Mouse (Mus musculus) forebrain, embryonic 13.5 days (tissue): ENCODE data around the gene Chpf2. TPM values are rescaled to one million over a fixed set of nuclear protein-coding genes. Genes with fewer than 3 reads are reported as not detected.

Source experiments
- ATAC-seq: fragments of 200-750 bp; cut with Nextera tagmentation; 2 replicates; pipeline ENCODE4 v1.8.0; 2017
- H3K27ac ChIP-seq: fragments of 300-500 bp; sonication (generic); 2 replicates; pipeline ENCODE4 v1.5.1; 2015; ENCODE audit warnings: inconsistent platforms, mild to moderate bottlenecking, moderate library complexity
- H3K27me3 ChIP-seq: fragments of 300-500 bp; sonication (generic); 2 replicates; pipeline ENCODE4 v1.6.1; 2015; ENCODE audit warnings: mild to moderate bottlenecking, inconsistent platforms
- H3K36me3 ChIP-seq: fragments of 300-500 bp; sonication (generic); 2 replicates; pipeline ENCODE4 v1.6.1; 2015; ENCODE audit warnings: mild to moderate bottlenecking, inconsistent platforms; ENCODE audit not compliant: poor library complexity, severe bottlenecking
- H3K4me1 ChIP-seq: fragments of 300-500 bp; sonication (generic); 2 replicates; pipeline ENCODE4 v1.6.1; 2015; ENCODE audit warnings: inconsistent platforms
- H3K4me2 ChIP-seq: fragments of 300-500 bp; sonication (generic); 2 replicates; pipeline ENCODE4 v1.6.1; 2015; ENCODE audit warnings: inconsistent platforms, mild to moderate bottlenecking, moderate library complexity
- H3K4me3 ChIP-seq: fragments of 300-500 bp; sonication (generic); 2 replicates; pipeline ENCODE4 v1.5.1; 2015; ENCODE audit warnings: mild to moderate bottlenecking, inconsistent platforms
- H3K9ac ChIP-seq: fragments of 300-500 bp; sonication (generic); 2 replicates; pipeline ENCODE4 v1.6.1; 2015; ENCODE audit warnings: mild to moderate bottlenecking, inconsistent platforms
- H3K9me3 ChIP-seq: fragments of 300-500 bp; sonication (generic); replicated peaks from 2 replicates; pipeline ENCODE4 v1.6.1; 2016; ENCODE audit warnings: inconsistent platforms
- WGBS: fragments of 180-500 bp; shearing (Covaris S2); methylation state at CpG from one replicate; pipeline ENCODE4 v1.1.7; 2015; 5-methylcytosine and 5-hydroxymethylcytosine counted together
- polyA plus RNA-seq: library from polyadenylated mRNA; unstranded; fragments of >200 nt; fragmentation: Nextera tagmentation; extraction: Ambion mirVana; gene quantifications from 2 replicates; pipeline ENCODE4 v1.2.1, GENCODE M21; 2015

Gene Chpf2
- polyA plus RNA-seq, 1 experiment from 2014 or later = 15.0 TPM

DNA sequence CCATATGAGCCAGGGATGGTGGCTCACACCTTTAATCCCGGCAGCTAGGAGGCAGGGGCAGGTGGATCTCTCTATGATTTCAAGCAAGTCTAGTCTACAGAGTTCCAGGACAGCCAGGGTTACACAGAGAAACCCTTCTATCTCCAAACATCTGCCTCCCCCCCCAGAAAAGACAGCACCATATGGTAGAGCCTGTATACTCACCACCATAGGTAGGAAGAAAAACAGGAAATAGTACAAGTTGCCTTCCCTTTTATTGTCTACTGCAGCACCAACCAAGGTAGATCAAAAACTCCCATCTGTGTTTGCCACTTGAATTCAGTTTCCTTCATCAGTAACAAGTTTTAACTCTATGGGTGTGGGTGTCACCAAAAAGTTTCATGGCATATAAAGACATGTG, 10.6 kb upstream of the Chpf2 start:
- Histone ChIP-seq H3K9ac (peak overlapping the region; percentile 82; the same call in 1 of the 2 replicates), H3K4me1 (peaks cover 22% of the 10 kb centered on the region), H3K4me2 (peak overlapping the region; percentile 91), H3K36me3 (peaks cover 44% of the 10 kb centered on the region), H3K27me3 (no peaks in the 10 kb centered on the region), H3K4me3 (peak overlapping the region; percentile 83), H3K9me3 (no peaks in the 10 kb centered on the region), H3K27ac (no peak overlapping the region)
- whole genome bisulfite sequencing = 84% methylated on average over 1 of the region's 1 CpGs
- ATAC-seq = no peak

DNA sequence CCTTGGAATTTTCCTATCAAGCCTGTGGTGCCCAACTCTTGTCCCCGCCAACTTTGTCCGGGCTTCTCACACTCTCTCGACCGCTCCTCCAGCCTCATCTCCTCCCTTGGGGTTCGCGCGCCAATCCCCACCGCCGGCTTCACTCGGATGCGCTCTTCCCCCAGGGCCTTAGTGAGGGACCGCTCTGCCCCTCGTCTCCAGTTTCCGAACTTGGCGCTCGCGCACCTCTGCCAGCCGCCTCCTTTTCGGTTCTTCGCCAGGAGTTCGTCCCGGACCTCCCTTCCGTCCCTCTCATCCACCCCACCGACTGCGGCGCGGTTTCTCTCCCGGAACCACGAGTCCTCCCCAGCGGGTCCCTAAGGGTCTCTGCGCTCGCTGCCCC, 9.7 kb upstream of the Chpf2 start:
- Histone ChIP-seq H3K27me3 (no peaks in the 10 kb centered on the region), H3K4me3 (peak overlapping the region; percentile 83), H3K4me2 (peak overlapping the region; percentile 91), H3K4me1 (peaks cover 22% of the 10 kb centered on the region), H3K27ac (peak overlapping the region; percentile 51), H3K9me3 (no peaks in the 10 kb centered on the region), H3K36me3 (peaks cover 36% of the 10 kb centered on the region), H3K9ac (peak overlapping the region; percentile 82)
- 0% methylated on average over 32 of the region's 32 CpGs for WGBS
- no peak; the same call in none of the 2 replicates for ATAC-seq

DNA sequence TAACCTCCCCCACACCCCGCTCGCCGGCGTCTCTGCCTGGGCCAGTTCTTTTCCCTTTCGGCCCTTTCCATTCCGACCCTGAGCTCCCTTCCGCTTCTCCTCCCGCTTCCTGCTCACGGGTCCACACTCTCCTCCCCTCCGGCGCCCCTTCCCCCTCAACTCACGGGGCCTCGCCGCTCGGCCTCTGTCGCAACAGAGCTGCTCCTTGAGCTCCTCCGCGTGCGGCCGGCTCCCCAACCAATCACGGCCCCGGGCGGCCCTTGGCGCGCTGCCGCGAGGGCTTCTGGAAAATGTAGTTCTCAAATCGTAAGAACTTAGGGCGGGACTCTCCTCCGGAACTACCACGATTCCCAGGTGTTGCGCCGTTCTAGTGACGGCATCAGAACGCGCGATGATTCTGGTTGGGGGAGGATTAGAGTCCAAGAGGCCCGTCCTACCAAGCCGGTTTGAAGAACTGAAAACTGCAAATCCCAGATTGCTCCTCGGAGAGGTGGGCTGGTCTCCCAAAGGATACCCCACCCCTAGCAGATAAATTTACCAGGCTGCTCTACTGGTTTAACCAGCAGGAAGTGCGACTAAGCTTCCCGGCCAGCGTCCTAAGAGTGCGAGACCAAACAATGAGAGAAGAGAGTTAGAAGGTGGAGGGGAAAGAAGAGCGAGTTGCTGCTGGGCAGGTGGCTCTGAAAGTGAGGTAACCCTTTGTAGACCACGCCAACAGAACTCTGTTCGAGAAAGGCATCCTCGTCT, 9.2 kb upstream of the Chpf2 start, which contains the start of gene Abcf2:
Abcf2 (minus strand) TSS at position 285 of the 747 bp plus-strand sequence.
- ATAC-seq = peak; percentile 97
- Histone ChIP-seq H3K36me3 (peaks cover 30% of the 10 kb centered on the region), H3K27me3 (no peaks in the 10 kb centered on the region), H3K4me2 (peak within 1 kb of the TSS; percentile 91), H3K9ac (peak within 1 kb of the TSS; percentile 82), H3K4me3 (peak within 1 kb of the TSS; percentile 83), H3K27ac (peak within 1 kb of the TSS; percentile 57), H3K9me3 (no peaks in the 10 kb centered on the region), H3K4me1 (peaks cover 22% of the 10 kb centered on the region)
- WGBS = 1% methylated on average over 48 of the region's 48 CpGs

DNA sequence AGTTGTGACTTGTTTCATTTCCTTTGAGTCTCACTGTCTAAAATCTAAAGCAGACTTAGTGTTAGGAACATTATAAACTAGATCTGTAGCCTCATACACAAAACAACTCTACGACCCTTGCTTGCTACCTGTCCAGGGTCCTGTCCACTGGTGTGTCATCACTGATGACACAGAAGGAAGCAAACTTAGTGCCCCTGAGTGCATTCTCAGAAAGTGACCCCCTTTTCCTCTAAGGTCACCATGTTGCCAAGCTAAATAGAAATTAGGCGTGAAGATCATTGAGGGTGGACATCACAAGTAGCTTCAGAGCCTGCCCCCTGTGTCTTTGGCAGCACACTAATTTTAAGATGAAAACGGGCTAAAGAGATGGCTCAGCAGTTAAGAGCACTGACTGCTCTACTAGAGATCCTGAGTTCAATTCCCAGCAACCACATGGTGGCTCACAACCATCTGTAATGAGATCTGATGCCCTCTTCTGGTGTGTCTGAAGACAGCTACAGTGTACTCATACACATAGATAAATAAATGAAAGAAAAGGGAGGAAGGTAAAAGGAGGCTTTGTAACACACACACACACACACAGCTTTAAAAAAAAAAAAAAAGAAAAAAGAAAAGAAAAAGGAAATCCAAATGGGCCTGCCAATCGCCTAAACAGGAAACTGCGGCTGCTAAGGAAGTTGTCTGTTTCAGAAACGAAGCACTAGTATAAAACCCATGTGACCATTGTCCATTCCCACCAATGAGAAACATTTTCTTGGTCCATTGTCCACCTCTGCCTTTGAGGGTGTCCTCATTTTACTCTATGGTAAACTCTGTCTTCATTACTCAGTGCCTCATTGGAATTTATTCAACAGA, 8.2 kb upstream of the Chpf2 start:
- ATAC-seq = no peak
- peak overlapping the region; percentile 91 for H3K4me2 ChIP-seq
- H3K9ac ChIP-seq = peak overlapping the region; percentile 63
- peak overlapping the region; percentile 83 for H3K4me3 ChIP-seq
- peaks cover 22% of the 10 kb centered on the region for H3K4me1 ChIP-seq
- WGBS = 80% methylated on average over 6 of the region's 6 CpGs
- H3K36me3 ChIP-seq = peaks cover 20% of the 10 kb centered on the region
- H3K27ac ChIP-seq = peak overlapping the region; percentile 57; the same call in 1 of the 2 replicates
- no peaks in the 10 kb centered on the region for H3K27me3 ChIP-seq
- H3K9me3 ChIP-seq = no peaks in the 10 kb centered on the region

DNA sequence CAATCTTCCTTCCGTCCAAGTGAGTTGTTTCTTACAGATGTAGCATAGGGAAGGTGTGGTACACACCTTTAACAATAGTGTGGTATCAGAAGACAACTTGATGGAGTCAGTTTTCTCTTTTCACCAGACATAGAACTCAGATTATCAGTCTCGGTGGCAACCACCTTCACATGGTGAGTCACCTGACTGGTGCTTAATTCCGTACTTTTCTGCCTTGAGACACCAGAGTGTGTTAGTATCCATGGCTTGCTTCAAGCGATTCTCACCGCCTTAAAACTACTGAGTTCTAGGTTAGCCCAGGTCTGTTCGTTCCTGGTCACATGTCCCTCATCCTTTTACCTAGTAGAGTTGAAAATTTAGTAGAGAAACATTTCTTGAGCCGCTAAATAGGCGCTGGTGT, 435 bp upstream of the Chpf2 start:
- Histone ChIP-seq H3K4me3 (peak overlapping the region; percentile 83), H3K4me1 (peaks cover 29% of the 10 kb centered on the region), H3K27me3 (peaks cover 3% of the 10 kb centered on the region; the same call in 1 of the 2 replicates), H3K9ac (peak overlapping the region; percentile 89), H3K4me2 (peak overlapping the region; percentile 96), H3K27ac (peak overlapping the region; percentile 78; the same call in 1 of the 2 replicates), H3K9me3 (no peaks in the 10 kb centered on the region), H3K36me3 (peaks cover 28% of the 10 kb centered on the region)
- 9% methylated on average over 8 of the region's 8 CpGs for WGBS
- ATAC-seq = peak; percentile 50

DNA sequence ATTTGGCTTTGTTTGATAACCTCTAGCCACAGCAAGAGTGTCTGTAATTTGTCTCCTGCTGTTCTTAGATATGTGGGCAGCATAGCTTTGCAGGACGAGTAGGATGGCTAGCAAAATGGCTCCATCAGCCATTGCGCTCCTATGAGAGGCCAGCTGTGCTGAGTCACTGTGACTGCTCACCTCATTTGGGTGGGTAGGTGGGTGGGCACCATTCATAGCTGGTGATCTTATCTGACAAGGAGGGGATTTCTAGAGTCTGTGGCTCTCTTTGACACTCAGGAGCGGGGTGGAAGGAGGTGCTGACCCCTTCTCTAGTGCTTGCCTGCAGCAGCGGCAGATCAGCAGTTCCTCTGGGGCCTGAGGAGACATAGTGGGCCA, 648 bp downstream of the Chpf2 start:
- H3K4me1 ChIP-seq = peaks cover 40% of the 10 kb centered on the region
- peaks cover 3% of the 10 kb centered on the region; the same call in 1 of the 2 replicates for H3K27me3 ChIP-seq
- H3K4me3 ChIP-seq = peak overlapping the region; percentile 83
- H3K27ac ChIP-seq = peak overlapping the region; percentile 78
- ATAC-seq = peak; percentile 25; the same call in 1 of the 2 replicates
- H3K9me3 ChIP-seq = no peaks in the 10 kb centered on the region
- peak overlapping the region; percentile 96 for H3K4me2 ChIP-seq
- peaks cover 39% of the 10 kb centered on the region for H3K36me3 ChIP-seq
- H3K9ac ChIP-seq = peak overlapping the region; percentile 89
- 27% methylated on average over 4 of the region's 4 CpGs for WGBS

DNA sequence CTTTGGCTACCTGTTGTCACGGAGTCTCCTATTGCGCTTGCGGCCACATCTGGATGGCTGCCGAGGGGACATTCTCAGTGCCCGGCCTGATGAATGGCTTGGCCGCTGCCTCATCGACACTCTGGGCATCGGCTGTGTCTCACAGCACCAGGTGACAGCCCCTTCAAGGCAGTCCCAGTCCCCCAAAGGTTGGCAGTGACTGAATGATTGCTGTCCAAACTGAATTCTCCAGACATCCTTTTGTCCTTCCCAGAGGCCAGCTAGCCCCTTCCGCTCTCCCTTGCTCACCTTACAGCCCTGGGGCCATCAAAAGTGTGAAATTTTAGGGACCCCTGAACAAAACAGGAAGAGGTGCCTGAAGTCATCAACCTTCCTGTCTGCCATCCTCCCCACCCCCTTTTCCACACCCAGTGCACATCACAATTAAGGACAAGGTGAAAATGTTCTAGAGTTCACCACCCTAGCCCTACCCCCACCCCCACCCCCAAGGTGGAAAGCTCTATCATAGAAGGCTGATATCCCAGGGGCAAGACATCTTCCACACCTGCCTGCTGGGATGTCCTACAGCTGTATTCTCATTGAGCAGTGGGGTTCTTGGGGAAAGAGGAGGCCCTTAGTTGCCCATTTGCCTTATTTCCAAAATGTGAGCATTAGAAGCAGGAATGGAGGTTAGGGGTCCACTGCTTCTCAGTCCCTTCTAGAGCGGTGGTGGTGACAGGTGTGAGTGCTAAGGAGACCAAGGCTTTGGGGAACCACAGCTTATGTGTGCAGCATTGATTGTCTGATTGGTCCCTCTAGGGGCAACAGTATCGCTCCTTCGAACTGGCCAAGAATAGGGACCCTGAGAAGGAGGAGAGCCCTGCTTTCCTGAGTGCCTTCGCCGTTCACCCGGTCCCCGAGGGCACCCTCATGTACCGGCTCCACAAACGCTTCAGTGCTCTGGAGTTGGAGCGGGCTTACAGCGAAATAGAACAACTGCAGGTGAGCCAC, 3.3 kb downstream of the Chpf2 start:
- WGBS = 93% methylated on average over 20 of the region's 20 CpGs
- Histone ChIP-seq H3K9ac (no peak overlapping the region), H3K4me2 (no peak overlapping the region), H3K27me3 (peaks cover 3% of the 10 kb centered on the region; the same call in 1 of the 2 replicates), H3K4me3 (no peak overlapping the region), H3K36me3 (peaks cover 65% of the 10 kb centered on the region), H3K27ac (no peak overlapping the region), H3K4me1 (peaks cover 50% of the 10 kb centered on the region), H3K9me3 (no peaks in the 10 kb centered on the region)
- ATAC-seq = no peak

DNA sequence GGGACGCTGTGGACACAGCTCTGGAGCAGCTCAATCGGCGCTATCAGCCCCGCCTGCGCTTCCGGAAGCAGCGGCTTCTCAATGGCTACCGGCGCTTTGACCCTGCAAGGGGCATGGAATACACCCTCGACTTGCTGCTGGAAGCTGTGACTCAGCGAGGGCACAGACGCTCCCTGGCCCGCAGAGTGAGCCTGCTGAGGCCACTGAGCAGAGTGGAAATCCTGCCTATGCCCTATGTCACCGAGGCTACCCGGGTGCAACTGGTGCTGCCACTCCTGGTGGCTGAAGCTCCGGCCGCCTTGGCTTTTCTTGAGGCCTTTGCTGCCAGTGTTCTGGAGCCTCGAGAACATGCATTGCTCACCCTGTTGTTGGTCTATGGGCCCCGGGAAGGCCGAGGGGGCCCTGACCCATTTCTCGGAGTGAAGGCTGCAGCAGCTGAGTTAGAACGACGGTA, 4.8 kb downstream of the Chpf2 start:
- Histone ChIP-seq H3K27ac (no peak overlapping the region), H3K4me2 (0 out of 2 replicates have a peak overlapping the region, but pooled peaks have one; percentile 4), H3K9ac (0 out of 2 replicates have a peak overlapping the region, but pooled peaks have one; percentile 12), H3K4me1 (peaks cover 60% of the 10 kb centered on the region), H3K27me3 (no peaks in the 10 kb centered on the region), H3K9me3 (no peaks in the 10 kb centered on the region), H3K36me3 (peaks cover 75% of the 10 kb centered on the region), H3K4me3 (no peak overlapping the region)
- WGBS = 34% methylated on average over 23 of the region's 23 CpGs
- ATAC-seq = no peak

DNA sequence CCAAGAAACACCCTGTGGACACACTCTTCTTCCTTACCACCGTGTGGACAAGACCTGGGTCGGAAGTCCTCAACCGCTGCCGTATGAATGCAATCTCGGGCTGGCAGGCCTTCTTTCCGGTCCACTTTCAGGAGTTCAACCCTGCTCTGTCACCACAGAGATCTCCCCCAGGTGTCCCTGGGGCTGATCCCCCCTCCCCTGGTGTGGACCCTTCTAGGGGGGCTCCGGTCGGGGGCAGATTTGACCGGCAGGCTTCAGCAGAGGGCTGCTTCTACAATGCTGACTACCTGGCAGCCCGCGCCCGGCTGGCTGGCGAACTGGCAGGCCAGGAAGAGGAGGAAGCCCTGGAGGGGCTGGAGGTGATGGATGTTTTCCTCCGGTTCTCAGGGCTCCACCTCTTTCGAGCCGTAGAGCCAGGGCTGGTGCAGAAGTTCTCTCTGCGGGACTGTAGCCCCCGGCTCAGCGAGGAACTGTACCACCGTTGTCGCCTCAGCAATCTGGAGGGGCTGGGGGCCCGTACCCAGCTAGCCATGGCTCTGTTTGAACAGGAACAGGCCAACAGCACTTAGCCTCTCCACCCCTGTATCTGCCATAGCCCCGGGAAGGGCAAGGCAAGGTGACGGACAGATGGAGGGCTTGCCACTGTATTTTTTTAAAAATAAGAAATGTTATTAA, 5.4 kb downstream of the Chpf2 start:
- no peak for ATAC-seq
- WGBS = 68% methylated on average over 24 of the region's 24 CpGs
- Histone ChIP-seq H3K4me1 (peaks cover 66% of the 10 kb centered on the region), H3K4me3 (no peak overlapping the region), H3K27ac (0 out of 2 replicates have a peak overlapping the region, but pooled peaks have one; percentile 31), H3K36me3 (peaks cover 75% of the 10 kb centered on the region), H3K9me3 (no peaks in the 10 kb centered on the region), H3K27me3 (no peaks in the 10 kb centered on the region), H3K4me2 (no peak overlapping the region), H3K9ac (0 out of 2 replicates have a peak overlapping the region, but pooled peaks have one; percentile 12)

DNA sequence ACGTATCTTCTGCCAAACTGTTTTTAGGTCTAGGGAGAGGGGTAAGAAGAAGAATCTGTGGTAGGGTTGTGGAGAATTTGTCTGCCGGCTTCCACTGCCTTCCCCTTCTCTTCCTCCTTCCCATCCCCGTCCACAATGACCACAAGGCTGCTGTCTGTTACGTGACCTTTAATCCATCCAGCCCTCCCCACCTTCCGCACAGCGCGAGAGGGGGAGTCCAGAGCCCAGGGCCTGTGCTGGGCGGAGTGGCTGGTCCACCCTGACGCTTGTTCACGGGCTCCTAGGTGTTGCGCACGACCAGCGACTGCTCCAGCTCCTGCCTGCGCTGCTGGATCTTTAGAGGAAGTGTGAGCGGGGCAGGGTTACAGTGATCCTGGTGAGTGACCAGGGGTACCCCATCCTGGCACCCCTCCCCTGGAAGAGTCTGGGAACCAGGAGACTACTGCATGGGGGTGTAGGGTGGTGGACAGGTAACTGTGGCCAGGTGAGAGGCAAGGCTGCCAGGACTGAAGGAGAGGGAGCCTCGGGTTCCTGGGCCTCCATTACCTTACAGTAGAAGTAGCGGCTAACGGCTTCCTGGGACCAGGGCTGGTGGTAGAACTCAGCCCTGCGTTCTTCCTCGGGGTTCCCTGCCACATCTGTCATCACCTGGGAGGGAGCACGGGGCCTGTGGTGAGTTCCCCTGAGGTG, 6.1 kb downstream of the Chpf2 start:
- H3K27me3 ChIP-seq = no peaks in the 10 kb centered on the region
- no peak overlapping the region for H3K4me2 ChIP-seq
- WGBS = 67% methylated on average over 21 of the region's 21 CpGs
- H3K36me3 ChIP-seq = peaks cover 75% of the 10 kb centered on the region
- ATAC-seq = no peak
- H3K4me3 ChIP-seq = no peak overlapping the region
- H3K9ac ChIP-seq = no peak overlapping the region
- peaks cover 64% of the 10 kb centered on the region for H3K4me1 ChIP-seq
- no peaks in the 10 kb centered on the region for H3K9me3 ChIP-seq
- H3K27ac ChIP-seq = no peak overlapping the region
